Mouse (Mus musculus) embryonic fibroblast, embryonic 13.5 days (primary cell): ENCODE results near the gene Pdlim7. TPM values are rescaled to one million over a fixed set of nuclear protein-coding genes. Genes with fewer than 3 reads are reported as not detected.

Source experiments
- H3K27ac ChIP-seq: 2 replicates; pipeline ENCODE4 v1.5.1; 2012; ENCODE audit warnings: low read length, control low read depth, inconsistent platforms; ENCODE audit not compliant: insufficient read depth
- H3K4me1 ChIP-seq: 2 replicates; pipeline ENCODE4 v1.6.1; 2011; ENCODE audit warnings: low read length; ENCODE audit not compliant: control insufficient read depth, insufficient read depth
- H3K4me3 ChIP-seq: 2 replicates; pipeline ENCODE4 v1.5.1; 2011; ENCODE audit warnings: mild to moderate bottlenecking, control low read depth, low read length; ENCODE audit not compliant: insufficient read depth
- CTCF ChIP-seq: IDR thresholded peaks from 2 replicates; pipeline ENCODE4 v1.5.1; 2011; ENCODE audit warnings: mild to moderate bottlenecking, control low read depth, low read length, moderate library complexity, borderline replicate concordance; ENCODE audit not compliant: insufficient read depth
- POLR2A ChIP-seq: IDR thresholded peaks from 2 replicates; pipeline ENCODE4 v1.6.1; 2011; ENCODE audit warnings: low read depth, mild to moderate bottlenecking, control low read depth, low read length, moderate library complexity
- polyA plus RNA-seq: library from polyadenylated mRNA; stranded (reverse); fragments of >200 nt; gene quantifications from 2 replicates; pipeline ENCODE4 v1.2.4, GENCODE M21; 2011; ENCODE audit warnings: low read depth; ENCODE audit not compliant: missing spikeins, insufficient read length

Gene Pdlim7
- polyA plus RNA-seq, 1 experiment: 132 TPM

- no peak overlapping the region for H3K27ac ChIP-seq
- no peak overlapping the region for H3K4me3 ChIP-seq
- H3K4me1 ChIP-seq: no peaks in the 10 kb centered on the region; the same call in 1 of the 2 replicates
- TF ChIP-seq POLR2A (no peak), CTCF (no peak)
Observed at GRCm38 (mm10) chr13:55451785-55452549, 61.5 kb downstream of the Pdlim7 start.

- Histone ChIP-seq H3K4me3 (no peak overlapping the region), H3K4me1 (peaks cover 5% of the 10 kb centered on the region; the same call in 1 of the 2 replicates), H3K27ac (no peak overlapping the region)
- TF ChIP-seq CTCF (no peak), POLR2A (no peak)
Observed at GRCm38 (mm10) chr13:55451296-55451695, 62.2 kb downstream of the Pdlim7 start.

GRCm38 (mm10) chr13:55450511-55450980, 62.9 kb downstream of the Pdlim7 start:
- H3K27ac ChIP-seq: no peak overlapping the region
- no peak for TF ChIP-seq CTCF
- no peak for TF ChIP-seq POLR2A
- no peak overlapping the region for H3K4me3 ChIP-seq
- peaks cover 5% of the 10 kb centered on the region; the same call in 1 of the 2 replicates for H3K4me1 ChIP-seq

GRCm38 (mm10) chr13:55449679-55450441, 63.6 kb downstream of the Pdlim7 start:
- Histone ChIP-seq H3K27ac (no peak overlapping the region), H3K4me1 (peaks cover 5% of the 10 kb centered on the region; the same call in 1 of the 2 replicates), H3K4me3 (no peak overlapping the region)
- TF ChIP-seq POLR2A: no peak
- no peak for TF ChIP-seq CTCF

DNA sequence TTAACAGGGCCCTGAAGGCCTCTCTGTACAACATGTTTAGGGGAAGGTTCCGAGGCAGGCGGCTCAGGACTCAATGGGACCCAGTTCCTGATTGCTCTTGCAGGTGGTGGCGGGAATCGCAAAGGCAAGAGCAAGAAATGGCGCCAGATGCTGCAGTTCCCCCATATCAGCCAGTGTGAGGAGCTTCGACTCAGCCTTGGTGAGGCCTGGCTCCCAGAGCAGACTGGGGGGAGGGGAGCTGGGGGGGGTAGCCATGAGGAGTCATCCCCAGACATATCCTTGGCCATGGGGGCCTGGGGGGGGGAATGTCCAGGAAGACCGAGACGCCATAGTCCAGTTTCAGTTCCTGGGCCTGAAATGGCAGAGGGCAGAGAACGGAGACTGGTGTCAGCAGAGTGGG, 64.3 kb downstream of the Pdlim7 start:
- Histone ChIP-seq H3K27ac (no peak overlapping the region), H3K4me1 (peaks cover 5% of the 10 kb centered on the region; the same call in 1 of the 2 replicates)
- TF ChIP-seq CTCF: no peak

GRCm38 (mm10) chr13:55448131-55448530, 65.3 kb downstream of the Pdlim7 start:
- Histone ChIP-seq H3K4me1 (peaks cover 8% of the 10 kb centered on the region; the same call in 1 of the 2 replicates), H3K27ac (no peak overlapping the region), H3K4me3 (no peak overlapping the region)
- TF ChIP-seq CTCF (no peak), POLR2A (no peak)

More for the DNA sequence above, 64.3 kb downstream of the Pdlim7 start:
- no peak overlapping the region for H3K4me3 ChIP-seq

DNA sequence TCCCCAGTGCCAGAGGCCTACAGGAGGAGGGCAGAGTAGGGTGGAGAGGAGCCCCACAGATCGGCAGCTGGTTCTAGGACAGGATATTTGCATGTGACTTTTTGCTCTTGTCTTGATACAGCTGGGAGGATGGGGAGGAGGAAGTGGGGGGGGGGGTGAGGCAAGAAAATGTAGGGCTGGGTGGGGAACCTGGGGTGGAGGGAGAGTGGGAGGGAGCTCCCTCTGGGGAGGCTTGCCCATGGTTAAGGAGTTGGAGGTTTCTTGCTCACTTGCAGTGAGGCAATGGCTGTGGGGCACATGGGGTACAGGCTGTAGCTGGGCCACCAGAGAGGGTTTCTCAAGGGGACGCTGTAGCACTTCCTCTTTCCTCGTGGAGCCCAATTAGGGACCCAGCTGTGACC, 65.9 kb downstream of the Pdlim7 start:
- no peak overlapping the region for H3K4me3 ChIP-seq
- no peak overlapping the region for H3K27ac ChIP-seq
- H3K4me1 ChIP-seq: peaks cover 8% of the 10 kb centered on the region; the same call in 1 of the 2 replicates
- TF ChIP-seq POLR2A (no peak), CTCF (no peak)

DNA sequence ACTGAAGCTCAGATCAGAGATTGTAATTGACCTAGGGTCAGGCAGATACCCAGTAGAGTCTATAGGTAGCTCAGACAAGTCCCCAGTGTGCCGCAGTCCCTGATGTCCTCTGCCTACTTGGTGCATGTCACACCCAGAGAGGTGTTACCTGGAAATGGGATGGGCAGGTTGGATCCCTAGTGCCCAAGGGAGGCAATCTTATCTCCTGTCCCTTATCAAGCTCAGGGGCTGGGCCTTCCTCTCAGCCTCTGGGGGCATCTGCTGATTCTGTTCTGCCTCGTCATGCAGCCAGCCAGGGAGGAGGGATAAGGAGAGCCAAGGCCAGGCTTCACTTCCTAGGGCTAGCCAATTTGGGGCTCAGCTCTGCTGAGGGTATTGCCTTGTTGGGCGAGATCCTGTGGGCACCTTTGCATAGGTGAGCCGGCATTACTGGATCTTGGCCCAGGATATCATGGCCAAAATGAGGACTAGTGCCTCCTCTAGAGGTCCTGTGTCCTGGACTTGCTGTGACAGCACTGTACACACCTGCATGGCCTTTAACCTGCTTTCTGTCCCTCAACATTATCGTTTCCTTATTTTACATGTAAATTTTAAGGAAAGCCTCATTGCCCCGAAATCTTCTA, 66.9 kb downstream of the Pdlim7 start:
- Histone ChIP-seq H3K4me3 (peak overlapping the region; percentile 64), H3K27ac (no peak overlapping the region), H3K4me1 (peaks cover 8% of the 10 kb centered on the region; the same call in 1 of the 2 replicates)
- no peak for TF ChIP-seq POLR2A
- TF ChIP-seq CTCF: no peak

Other genes starting within 250 kb of the Pdlim7 start
- gene Prelid1, start 193.2 kb downstream of the Pdlim7 start, polyA plus RNA-seq: 267 and 295 TPM in 2 replicates
- 41.4 and 48.0 TPM in 2 replicates for gene Rab24, start 191.7 kb downstream of the Pdlim7 start, polyA plus RNA-seq
- 9.5 and 19.0 TPM in 2 replicates for gene Mxd3, start 183.9 kb downstream of the Pdlim7 start, polyA plus RNA-seq
- gene Lman2, start 150.9 kb downstream of the Pdlim7 start, polyA plus RNA-seq: 66.9 and 70.7 TPM in 2 replicates
- gene Rgs14, start 143.9 kb downstream of the Pdlim7 start, polyA plus RNA-seq: not detected in 2 replicates
- not detected in 2 replicates for gene Slc34a1, start 115.5 kb downstream of the Pdlim7 start, polyA plus RNA-seq
- gene Pfn3, start 98.4 kb downstream of the Pdlim7 start, polyA plus RNA-seq: not detected in 2 replicates
- not detected in 2 replicates for gene F12, start 86.9 kb downstream of the Pdlim7 start, polyA plus RNA-seq
- gene Grk6, start 68.6 kb downstream of the Pdlim7 start, polyA plus RNA-seq: 37.7 and 42.9 TPM in 2 replicates
- gene Prr7, start 49.4 kb downstream of the Pdlim7 start, polyA plus RNA-seq: 2.5 and 4.6 TPM in 2 replicates
- gene Dbn1, start 25.6 kb downstream of the Pdlim7 start, polyA plus RNA-seq: 105 and 139 TPM in 2 replicates
- 0.60 and 0.79 TPM in 2 replicates for gene Dok3, start 15.6 kb upstream of the Pdlim7 start, polyA plus RNA-seq
- gene Ddx41, start 23.0 kb upstream of the Pdlim7 start, polyA plus RNA-seq: 23.9 and 26.2 TPM in 2 replicates
- 20.9 and 24.5 TPM in 2 replicates for gene Fam193b, start 57.4 kb upstream of the Pdlim7 start, polyA plus RNA-seq
- gene Tmed9, start 60.1 kb upstream of the Pdlim7 start, polyA plus RNA-seq: 228 and 231 TPM in 2 replicates
- 16.4 and 18.7 TPM in 2 replicates for gene B4galt7, start 86.2 kb upstream of the Pdlim7 start, polyA plus RNA-seq
- 47.1 and 50.0 TPM in 2 replicates for gene Caml, start 109.3 kb upstream of the Pdlim7 start, polyA plus RNA-seq
- gene Ddx46, start 121.4 kb upstream of the Pdlim7 start, polyA plus RNA-seq: 46.6 and 52.8 TPM in 2 replicates
- 91.3 and 96.3 TPM in 2 replicates for gene B230219D22Rik, start 179.4 kb upstream of the Pdlim7 start, polyA plus RNA-seq
- gene Txndc15, start 201.0 kb upstream of the Pdlim7 start, polyA plus RNA-seq: 48.4 and 54.2 TPM in 2 replicates
- gene Pcbd2, start 213.7 kb upstream of the Pdlim7 start, polyA plus RNA-seq: 31.9 and 33.0 TPM in 2 replicates